ENCODE assay signal across 12 mouse cellular contexts in genomic region chr14:9583227-9584155, GRCm38 (mm10).
DNase-seq lines count a peak whose midpoint lies in the region.
"Had no signal": no experiment of that assay in that cellular context is flagged by ENCODE, and none has a peak within 500 bp of the region (broad histone marks: within the 10 kb centered on the region; RNA-seq: fewer than 3 reads in every experiment).

No protein-coding gene starts in this region.

- peak; percentile 11 to 38 for DNase-seq in left cerebral cortex, postnatal 14 days (ENCODE audit: low spot score in 2 of 2)
- DNase-seq in left cerebral cortex, adult 11 months (ENCODE audit: low spot score), result no peak
- peak; percentile 22 to 51 for DNase-seq in right cerebral cortex, adult 2 months (ENCODE audit: low spot score in 2 of 2)
- no peak for DNase-seq in right cerebral cortex, postnatal 10 days (ENCODE audit: low spot score in 2 of 2)
- DNase-seq in layer of hippocampus, postnatal 36 days, result peak; percentile 13 to 27
- no peak for DNase-seq in cerebellum, adult 8-10 months
- DNase-seq in heart, adult 9 months (ENCODE audit: low spot score in 2 of 2), result no peak
- DNase-seq: cerebellum, postnatal 25 days; kidney, adult 8-10 months; lung, adult 18-20 months; retina, postnatal 1 day; thymus, postnatal 25 days had no signal

- intact Hi-C loops in left cerebral cortex, postnatal 14 days (cut with DNase I), result no loop called here

Comparison
In these comparisons a context has a peak if more than half of its experiments do, and no peak if none do; other contexts are left out.
1. DNase-seq: peak in left cerebral cortex, postnatal 14 days (2 of 2), right cerebral cortex, adult 2 months (2 of 2) and layer of hippocampus, postnatal 36 days (2 of 2); none in left cerebral cortex, adult 11 months (single experiment), right cerebral cortex, postnatal 10 days (0 of 2), cerebellum, adult 8-10 months (single experiment) and heart, adult 9 months (0 of 2).